Mouse (Mus musculus) hindbrain, embryonic 10.5 days (tissue): ENCODE data around the gene Lgals3. TPM values are rescaled to one million over a fixed set of nuclear protein-coding genes. Genes with fewer than 3 reads are reported as not detected.
"Not testable (repeated sequence)": the region's sequence is repeated elsewhere in the genome, so short reads cannot be mapped to it uniquely, and the experiment has no call there.

ENCODE experiments used
- DNase-seq: peaks from one replicate; pipeline ENCODE4 v3.0.0-alpha.2; 2017; ENCODE audit warnings: low spot score
- H3K27ac ChIP-seq: fragments of 300-500 bp; sonication (generic); 2 replicates; pipeline ENCODE4 v1.5.1; 2016; ENCODE audit warnings: mild to moderate bottlenecking, moderate library complexity
- H3K27me3 ChIP-seq: fragments of 300-500 bp; sonication (generic); 2 replicates; pipeline ENCODE4 v1.6.1; 2016; ENCODE audit warnings: mild to moderate bottlenecking; ENCODE audit not compliant: poor library complexity, insufficient read depth, severe bottlenecking
- H3K36me3 ChIP-seq: fragments of 300-500 bp; sonication (generic); 2 replicates; pipeline ENCODE4 v1.6.1; 2016; ENCODE audit warnings: mild to moderate bottlenecking, moderate library complexity
- H3K4me1 ChIP-seq: fragments of 300-500 bp; sonication (generic); replicated peaks from 2 replicates; pipeline ENCODE4 v1.6.1; 2016; ENCODE audit warnings: mild to moderate bottlenecking
- H3K4me3 ChIP-seq: fragments of 300-500 bp; sonication (generic); 2 replicates; pipeline ENCODE4 v1.5.1; 2016; ENCODE audit warnings: mild to moderate bottlenecking, moderate library complexity
- H3K9me3 ChIP-seq: fragments of 300-500 bp; sonication (generic); 2 replicates; pipeline ENCODE4 v1.6.1; 2016; ENCODE audit warnings: mild to moderate bottlenecking, moderate library complexity
- WGBS: fragments of 180-500 bp; shearing (Covaris S2); methylation state at CpG from one replicate; pipeline ENCODE4 v1.1.7; 2016; 5-methylcytosine and 5-hydroxymethylcytosine counted together
- polyA plus RNA-seq: library from polyadenylated mRNA; unstranded; fragments of >200 nt; fragmentation: Nextera tagmentation; extraction: Ambion mirVana; gene quantifications from 2 replicates; pipeline ENCODE4 v1.2.1, GENCODE M21; 2016

The Lgals3 gene
- polyA plus RNA-seq = 0.43 and 0.91 TPM in 2 replicates

DNA sequence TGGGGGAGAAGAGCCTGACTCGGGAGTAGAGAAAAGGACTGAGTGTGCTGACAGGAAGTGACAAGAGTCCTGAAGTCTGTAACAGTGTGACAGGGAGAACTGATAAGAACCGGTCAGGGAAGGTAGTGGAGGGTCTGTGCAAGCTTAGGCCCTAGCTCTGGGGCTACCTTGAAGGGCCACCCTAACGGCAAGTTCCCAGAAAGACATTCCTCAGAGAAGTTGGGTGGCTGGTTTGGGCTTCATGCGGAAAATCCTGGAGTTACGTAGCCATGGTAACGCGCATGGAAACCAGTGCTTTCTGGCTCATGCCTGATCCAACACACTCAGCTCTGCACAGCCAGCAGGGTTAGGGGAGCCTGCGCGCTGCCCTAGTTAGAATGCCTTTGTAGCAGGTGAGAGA, at the start of gene Lgals3:
TSS of gene Lgals3 (plus strand) at position 291 of the 400 bp plus-strand sequence.
- Histone ChIP-seq H3K4me1 (peaks cover 16% of the 10 kb centered on the region), H3K4me3 (no peak within 1 kb of the TSS), H3K9me3 (no peaks in the 10 kb centered on the region), H3K36me3 (no peaks in the 10 kb centered on the region), H3K27me3 (peaks cover 1% of the 10 kb centered on the region), H3K27ac (no peak within 1 kb of the TSS)
- WGBS = 57% methylated on average over 9 of the region's 9 CpGs
- DNase-seq = peak; percentile 44

DNA sequence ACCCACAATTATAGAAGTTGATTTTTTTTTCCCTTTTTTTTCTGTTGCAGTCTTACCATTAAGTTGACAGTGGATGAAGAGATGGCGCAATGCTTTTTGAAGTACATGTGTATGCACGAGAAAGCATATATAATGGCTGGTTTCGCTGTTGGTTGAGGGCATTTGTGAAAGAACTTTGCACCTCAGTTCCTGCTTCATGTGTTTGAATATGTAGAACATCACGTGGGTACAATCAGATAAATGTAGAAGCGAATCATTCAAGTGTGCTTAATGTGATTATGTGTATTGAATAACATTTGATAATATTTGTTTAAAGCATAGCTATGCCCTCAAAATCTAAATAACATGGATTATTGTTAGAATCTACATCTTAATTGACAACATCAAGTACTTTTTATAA, 48.2 kb upstream of the Lgals3 start:
- Histone ChIP-seq H3K4me1 (no peaks in the 10 kb centered on the region), H3K27me3 (no peaks in the 10 kb centered on the region), H3K27ac (no peak overlapping the region), H3K9me3 (no peaks in the 10 kb centered on the region), H3K36me3 (peaks cover 80% of the 10 kb centered on the region), H3K4me3 (no peak overlapping the region)
- WGBS = 96% methylated on average over 5 of the region's 5 CpGs
- no peak for DNase-seq

DNA sequence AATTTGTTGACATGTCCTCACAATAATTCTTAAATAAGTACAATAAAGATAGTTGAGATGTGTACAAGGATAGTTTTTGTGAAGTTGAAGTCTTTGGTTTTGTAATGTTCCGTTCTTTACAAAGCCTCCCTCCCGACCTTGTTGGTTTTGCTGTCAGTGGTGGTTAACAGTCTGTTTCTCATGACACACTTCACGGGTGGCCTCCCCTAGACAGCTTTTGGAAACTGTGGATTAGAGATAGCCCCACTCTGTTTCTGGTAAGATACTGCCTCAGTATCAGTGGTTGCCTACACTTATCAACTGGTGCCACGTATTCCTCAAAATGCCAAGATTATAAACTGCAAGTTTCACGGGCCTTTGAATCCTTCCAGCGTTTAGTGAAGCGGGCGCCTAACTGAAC, 46.0 kb upstream of the Lgals3 start:
- not testable (repeated sequence) for H3K27me3 ChIP-seq, DNase-seq, H3K9me3 ChIP-seq, H3K27ac ChIP-seq, H3K4me1 ChIP-seq, H3K4me3 ChIP-seq
- 97% methylated on average over 8 of the region's 8 CpGs for WGBS
- H3K36me3 ChIP-seq = peaks cover 73% of the 10 kb centered on the region

DNA sequence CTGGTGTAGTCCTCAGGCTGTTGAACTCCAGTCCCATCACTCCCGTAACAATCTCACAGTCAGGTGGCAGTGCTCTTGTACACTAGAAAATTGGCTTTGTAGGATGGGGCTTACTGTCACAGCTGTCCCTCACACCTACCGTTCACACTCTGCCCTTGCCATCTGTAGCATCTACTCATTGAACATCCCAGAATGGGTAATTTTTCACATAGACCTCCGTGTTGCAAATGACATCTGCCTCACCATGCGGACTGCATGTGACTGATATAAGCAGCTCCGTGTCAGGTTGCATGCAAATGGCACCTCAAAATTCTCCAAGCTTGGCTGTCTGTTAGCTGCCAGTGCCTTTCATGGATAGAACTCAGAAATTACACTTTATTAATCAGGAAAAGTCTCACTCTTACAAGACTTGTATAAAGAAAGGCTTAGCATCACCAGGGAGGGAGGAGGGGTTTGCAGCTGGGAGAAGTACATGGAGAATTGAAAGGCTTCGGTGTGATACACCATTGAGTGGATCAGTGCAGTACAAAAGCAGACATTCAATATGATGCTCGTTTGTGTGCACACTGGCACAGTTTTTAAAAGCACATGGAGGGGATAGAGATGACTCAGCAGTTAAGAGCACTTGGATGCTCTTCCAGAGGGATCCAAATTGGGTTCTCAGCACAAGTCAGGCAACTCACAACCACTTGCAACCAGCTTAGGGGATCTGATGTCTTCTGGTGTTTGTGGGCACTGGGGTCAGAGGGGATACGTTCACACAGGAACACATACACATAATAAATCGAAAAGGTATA, 41.4 kb upstream of the Lgals3 start:
- Histone ChIP-seq H3K27me3 (no peaks in the 10 kb centered on the region), H3K36me3 (peaks cover 35% of the 10 kb centered on the region), H3K27ac (no peak overlapping the region), H3K4me3 (no peak overlapping the region), H3K9me3 (no peaks in the 10 kb centered on the region), H3K4me1 (0 out of 2 replicates have a peak, but pooled peaks cover 5% of the 10 kb centered on the region)
- WGBS = 89% methylated on average over 9 of the region's 9 CpGs
- DNase-seq = no peak

DNA sequence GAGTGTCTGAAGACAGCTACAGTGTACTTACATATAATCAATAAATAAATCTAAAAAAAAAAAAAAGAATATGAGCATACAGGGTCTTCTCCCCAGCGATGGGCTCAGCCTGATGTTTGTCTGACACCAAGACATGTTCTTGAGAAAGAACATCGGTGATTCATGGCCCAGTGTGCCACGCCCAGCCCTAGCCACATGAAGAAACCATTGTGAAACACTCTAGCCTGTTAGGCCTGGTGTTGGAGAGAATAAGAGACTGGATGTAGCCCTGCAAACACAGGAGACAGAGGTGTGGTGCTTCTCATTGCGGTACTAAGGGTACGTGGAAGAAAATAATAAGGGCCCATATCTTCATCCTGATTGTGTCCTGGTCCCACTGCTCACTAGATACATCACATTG, 40.2 kb upstream of the Lgals3 start:
- 93% methylated on average over 5 of the region's 5 CpGs for WGBS
- Histone ChIP-seq H3K4me1 (0 out of 2 replicates have a peak, but pooled peaks cover 5% of the 10 kb centered on the region), H3K9me3 (no peaks in the 10 kb centered on the region), H3K27ac (no peak overlapping the region), H3K4me3 (no peak overlapping the region), H3K27me3 (no peaks in the 10 kb centered on the region), H3K36me3 (peaks cover 31% of the 10 kb centered on the region)
- DNase-seq = no peak

DNA sequence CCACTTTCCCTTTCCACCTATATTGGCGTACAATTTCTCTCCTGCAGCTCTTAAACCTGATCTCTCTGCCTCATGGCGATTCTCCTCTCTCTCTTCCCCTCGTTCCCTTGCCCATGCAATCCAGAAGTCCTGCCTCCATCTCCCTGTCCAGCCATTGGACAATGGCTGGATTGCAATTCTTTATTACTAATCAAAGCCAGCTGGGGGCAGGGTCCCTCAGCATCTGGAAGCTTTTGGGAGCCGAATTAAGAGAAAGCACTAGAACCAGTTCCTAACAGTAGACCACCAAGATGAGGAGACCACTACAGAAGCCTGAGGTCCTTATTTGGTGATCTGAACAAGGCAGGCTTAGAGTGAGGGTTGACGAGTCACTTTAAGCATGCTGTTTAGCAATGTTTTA, 35.6 kb upstream of the Lgals3 start:
- Histone ChIP-seq H3K4me3 (no peak overlapping the region), H3K27me3 (no peaks in the 10 kb centered on the region), H3K36me3 (no peaks in the 10 kb centered on the region), H3K4me1 (0 out of 2 replicates have a peak, but pooled peaks cover 5% of the 10 kb centered on the region), H3K9me3 (no peaks in the 10 kb centered on the region), H3K27ac (no peak overlapping the region)
- no peak for DNase-seq
- WGBS = 74% methylated on average over 5 of the region's 5 CpGs

DNA sequence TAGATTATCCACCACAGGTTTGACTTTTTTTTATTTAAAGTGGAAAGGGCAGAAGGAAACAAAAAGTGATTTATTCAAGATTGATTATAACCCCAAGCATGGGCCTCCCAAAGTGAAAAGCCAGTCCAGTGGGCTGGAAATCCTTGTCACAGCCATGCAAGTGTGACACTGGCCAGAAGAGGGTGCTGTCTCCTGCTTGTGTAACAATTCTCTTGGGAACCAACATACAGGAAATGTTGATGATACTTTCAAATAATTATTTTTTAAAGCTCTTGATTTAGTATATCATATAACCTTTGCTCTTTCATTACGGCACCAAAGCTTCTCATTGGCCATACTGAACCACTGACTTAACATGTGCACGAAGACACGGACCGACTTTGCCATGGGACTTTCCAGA, 32.7 kb upstream of the Lgals3 start:
- Histone ChIP-seq H3K36me3 (no peaks in the 10 kb centered on the region), H3K27ac (no peak overlapping the region), H3K4me1 (no peaks in the 10 kb centered on the region), H3K4me3 (no peak overlapping the region), H3K9me3 (no peaks in the 10 kb centered on the region), H3K27me3 (no peaks in the 10 kb centered on the region)
- peak; percentile 51 for DNase-seq
- WGBS = 80% methylated on average over 4 of the region's 4 CpGs

DNA sequence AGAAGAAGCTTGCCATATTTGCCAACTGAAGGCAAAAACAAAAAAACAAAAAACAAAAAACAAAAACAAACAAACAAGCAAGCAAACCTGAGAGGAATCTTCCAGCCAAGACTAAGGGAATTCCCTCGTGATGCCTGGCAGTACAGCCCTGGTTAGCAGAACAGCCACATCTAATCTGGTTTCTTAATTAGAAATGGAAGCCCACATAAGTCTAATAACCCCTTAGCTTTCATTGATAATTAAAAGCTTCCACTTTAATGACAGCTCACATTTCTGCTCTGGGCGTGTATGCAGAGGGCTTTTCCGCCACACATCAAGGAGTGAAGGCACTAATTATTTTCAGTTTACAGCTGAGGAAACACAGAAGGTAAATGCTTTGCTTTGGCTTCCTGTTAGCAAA, 32.3 kb upstream of the Lgals3 start:
- WGBS = 87% methylated on average over 3 of the region's 3 CpGs
- H3K27me3 ChIP-seq = no peaks in the 10 kb centered on the region
- H3K9me3 ChIP-seq = no peaks in the 10 kb centered on the region
- no peak overlapping the region for H3K4me3 ChIP-seq
- no peak for DNase-seq
- no peak overlapping the region for H3K27ac ChIP-seq
- no peaks in the 10 kb centered on the region for H3K4me1 ChIP-seq
- no peaks in the 10 kb centered on the region for H3K36me3 ChIP-seq

DNA sequence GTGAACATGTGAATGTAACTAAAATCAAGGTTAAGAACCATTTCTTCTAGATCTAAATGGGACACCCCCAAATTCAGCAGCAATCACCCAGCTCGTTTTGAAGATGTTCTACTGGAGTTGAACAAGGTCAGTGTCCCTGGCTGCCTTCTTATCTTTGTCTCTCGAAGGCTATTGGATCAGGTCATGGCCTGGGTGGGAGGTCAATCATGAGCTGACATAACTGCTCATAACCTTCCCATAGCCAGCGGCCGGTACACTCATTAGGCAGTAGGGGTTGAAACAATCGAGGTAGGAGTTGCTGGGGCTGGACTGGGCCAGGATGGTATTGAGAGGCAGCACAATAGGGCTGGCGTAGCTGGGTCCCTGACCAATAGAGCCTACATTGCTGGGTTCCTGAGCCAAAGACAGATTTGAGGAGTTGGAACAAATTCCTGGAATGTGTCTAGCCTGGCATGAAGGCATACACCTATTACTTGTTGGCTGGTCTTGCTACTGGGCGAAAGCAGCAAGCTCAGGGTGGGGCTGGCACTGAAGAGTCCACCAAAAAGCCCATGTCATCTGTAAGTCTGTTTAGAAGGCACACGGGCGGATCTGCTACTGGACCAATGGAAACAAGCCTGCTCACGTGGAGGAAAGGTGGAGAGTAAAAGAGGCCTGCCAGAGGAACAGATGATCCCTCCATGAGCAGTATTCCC, 27.2 kb upstream of the Lgals3 start:
- 88% methylated on average over 10 of the region's 10 CpGs for WGBS

DNA sequence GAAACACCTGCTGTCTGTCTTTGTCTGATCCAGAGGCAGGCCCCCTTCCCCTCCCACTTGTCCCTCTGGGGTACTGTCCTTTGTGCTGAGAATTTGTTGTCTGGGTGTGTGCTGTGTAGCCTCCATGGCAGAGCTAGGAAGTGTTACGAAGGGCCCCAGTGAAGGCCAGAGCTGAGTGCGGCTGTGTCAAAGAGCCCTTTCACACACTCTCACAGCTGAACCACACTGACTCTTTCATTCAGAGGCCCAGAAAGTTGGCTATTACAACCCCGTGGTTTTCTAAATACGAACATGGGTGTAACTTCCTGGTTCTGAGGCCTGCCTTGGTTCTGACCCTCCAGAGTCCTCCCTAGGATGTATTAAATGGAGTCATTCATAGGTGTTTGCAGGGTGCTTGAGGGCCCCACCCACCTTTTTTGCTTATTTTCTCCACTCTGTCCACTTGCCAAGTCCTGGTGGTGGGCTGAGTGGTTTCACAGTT, 25.7 kb upstream of the Lgals3 start:
- WGBS = 68% methylated on average over 4 of the region's 4 CpGs
- H3K27me3 ChIP-seq = no peaks in the 10 kb centered on the region
- no peaks in the 10 kb centered on the region for H3K9me3 ChIP-seq
- peak overlapping the region; percentile 53 for H3K27ac ChIP-seq
- no peak overlapping the region for H3K4me3 ChIP-seq
- H3K4me1 ChIP-seq = peaks cover 11% of the 10 kb centered on the region
- no peak for DNase-seq
- H3K36me3 ChIP-seq = no peaks in the 10 kb centered on the region

More for the DNA sequence above, 27.2 kb upstream of the Lgals3 start:
- H3K9me3 ChIP-seq = no peaks in the 10 kb centered on the region
- H3K27ac ChIP-seq = no peak overlapping the region
- no peak for DNase-seq
- H3K4me1 ChIP-seq = peaks cover 11% of the 10 kb centered on the region
- H3K27me3 ChIP-seq = no peaks in the 10 kb centered on the region
- H3K36me3 ChIP-seq = no peaks in the 10 kb centered on the region
- H3K4me3 ChIP-seq = no peak overlapping the region

DNA sequence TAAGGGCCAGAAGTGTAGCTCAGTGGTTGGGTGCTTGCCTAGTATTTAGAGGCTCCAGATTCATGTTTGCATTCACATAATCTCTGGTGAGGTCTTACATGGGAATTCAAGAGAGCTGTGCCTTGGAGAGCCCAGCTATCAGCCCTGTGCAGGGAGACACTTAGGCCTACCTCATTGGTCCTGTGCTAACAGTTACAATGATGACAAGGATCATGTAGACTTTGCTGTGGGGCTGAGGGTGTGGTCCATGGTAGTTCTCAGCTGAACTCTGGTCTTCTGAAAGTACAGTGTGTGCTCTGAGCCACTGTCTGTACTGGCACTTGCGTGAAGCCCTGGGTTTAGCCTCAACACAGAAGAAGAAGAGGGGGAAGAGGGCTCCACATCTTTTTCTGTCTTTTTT, 20.8 kb upstream of the Lgals3 start:
- no peaks in the 10 kb centered on the region for H3K9me3 ChIP-seq
- no peak overlapping the region for H3K4me3 ChIP-seq
- H3K4me1 ChIP-seq = peaks cover 7% of the 10 kb centered on the region
- no peaks in the 10 kb centered on the region for H3K27me3 ChIP-seq
- H3K27ac ChIP-seq = no peak overlapping the region
- 90% methylated on average over 1 of the region's 1 CpGs for WGBS
- DNase-seq = no peak
- no peaks in the 10 kb centered on the region for H3K36me3 ChIP-seq

DNA sequence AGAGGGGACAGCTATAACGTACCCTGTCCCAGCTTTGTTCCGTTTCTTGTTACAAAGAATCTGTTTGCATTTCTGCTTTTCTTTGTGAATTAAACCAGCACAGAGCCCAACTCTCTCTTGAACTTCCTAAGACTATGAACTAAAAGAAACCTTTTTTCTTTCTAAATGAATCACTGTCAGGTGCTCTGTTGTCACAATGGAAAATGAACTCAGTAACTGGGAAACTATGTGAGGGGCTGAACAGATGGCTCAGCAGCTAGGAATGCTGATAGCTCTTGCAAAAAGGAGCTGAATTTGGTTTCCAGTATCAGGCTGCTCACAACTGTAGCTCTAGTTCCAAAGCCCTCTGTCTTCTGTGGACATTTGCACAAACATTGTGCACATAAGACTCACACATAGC, 16.6 kb upstream of the Lgals3 start:
- H3K36me3 ChIP-seq = no peaks in the 10 kb centered on the region
- H3K4me3 ChIP-seq = no peak overlapping the region
- 88% methylated on average over 2 of the region's 2 CpGs for WGBS
- no peaks in the 10 kb centered on the region for H3K4me1 ChIP-seq
- DNase-seq = no peak
- no peaks in the 10 kb centered on the region for H3K27me3 ChIP-seq
- H3K9me3 ChIP-seq = no peaks in the 10 kb centered on the region
- H3K27ac ChIP-seq = no peak overlapping the region

DNA sequence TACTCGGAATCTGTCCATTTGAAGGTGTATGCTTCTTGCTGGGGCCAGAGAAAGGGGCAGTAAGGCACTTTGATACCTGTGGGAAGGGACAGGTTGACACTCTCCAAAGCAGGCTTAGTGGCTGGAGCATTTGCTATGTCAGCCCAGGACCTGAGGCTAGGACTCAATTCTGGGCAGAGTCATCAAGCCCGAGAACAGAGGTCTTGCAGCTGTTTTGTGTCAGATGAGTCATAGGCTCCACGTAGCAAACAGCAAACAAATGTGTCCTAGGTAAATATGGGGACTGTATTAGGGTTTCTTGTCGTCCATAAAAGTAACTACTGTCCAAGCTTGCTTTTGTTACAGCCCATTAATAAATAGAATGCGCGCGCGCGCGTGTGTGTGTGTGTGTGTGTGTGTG, 15.3 kb upstream of the Lgals3 start:
- DNase-seq = no peak
- Histone ChIP-seq H3K4me1 (no peaks in the 10 kb centered on the region), H3K9me3 (no peaks in the 10 kb centered on the region), H3K4me3 (no peak overlapping the region), H3K27me3 (no peaks in the 10 kb centered on the region), H3K27ac (no peak overlapping the region), H3K36me3 (no peaks in the 10 kb centered on the region)
- 93% methylated on average over 10 of the region's 10 CpGs for WGBS
